Mouse (Mus musculus) adrenal gland, postnatal 25 days (tissue): Measurements from ENCODE around the gene Pllp. TPM values are rescaled to one million over a fixed set of nuclear protein-coding genes. Genes with fewer than 3 reads are reported as not detected.

Source experiments
- DNase-seq: peaks from one replicate; pipeline ENCODE4 v3.0.0; 2021; ENCODE audit warnings: mixed read lengths
- total RNA-seq: library from RNA; stranded (reverse); gene quantifications from 2 replicates; pipeline ENCODE4 v1.2.3, GENCODE M21; 2021

Gene Pllp
- total RNA-seq, 1 experiment from 2014 or later = 0.67 TPM

DNA sequence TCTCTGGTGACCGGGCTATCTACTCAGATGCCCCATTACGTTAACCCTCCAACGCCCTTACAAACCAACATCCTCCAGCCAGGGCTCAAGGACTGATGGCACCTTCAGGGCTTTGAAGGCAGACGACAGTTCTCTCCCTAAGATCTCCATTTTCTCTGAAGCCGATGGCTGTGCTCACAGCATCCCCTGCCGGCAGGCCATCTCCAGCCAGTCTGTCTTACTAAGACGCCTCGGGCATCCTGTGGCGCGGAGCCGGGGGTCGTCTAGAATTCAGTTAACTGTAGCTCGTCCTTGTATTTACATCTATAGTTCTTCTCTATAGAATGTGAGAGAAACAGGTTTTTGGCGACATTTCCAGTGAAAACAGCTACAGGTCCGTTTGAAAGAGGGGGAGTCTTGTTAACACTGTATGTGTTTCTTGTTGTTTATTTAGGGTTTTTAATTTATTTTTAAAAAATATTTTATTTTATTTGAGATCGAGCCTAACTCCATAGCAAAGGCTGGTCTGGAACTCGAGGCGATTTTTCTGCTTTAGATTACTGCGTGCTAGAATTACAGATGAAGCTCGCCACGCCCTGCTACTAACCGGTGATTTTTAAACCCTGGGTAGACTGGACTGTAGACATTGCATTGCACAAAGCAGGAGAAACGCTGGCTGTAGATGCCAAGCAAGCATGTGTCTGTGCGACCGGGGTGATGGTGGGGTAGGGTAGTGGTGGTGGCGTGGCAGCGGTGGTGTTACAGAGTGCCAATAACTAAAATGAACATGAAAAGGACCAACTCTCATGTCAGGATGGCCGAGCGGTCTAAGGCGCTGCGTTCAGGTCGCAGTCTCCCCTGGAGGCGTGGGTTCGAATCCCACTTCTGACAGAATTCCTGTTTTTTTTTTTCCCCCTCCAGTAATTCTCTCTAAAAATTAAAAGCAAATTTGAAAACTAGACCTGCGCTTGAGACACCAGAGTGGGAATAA is 7.1 kb upstream of the Pllp start:
- peak; percentile 80 for DNase-seq

DNA sequence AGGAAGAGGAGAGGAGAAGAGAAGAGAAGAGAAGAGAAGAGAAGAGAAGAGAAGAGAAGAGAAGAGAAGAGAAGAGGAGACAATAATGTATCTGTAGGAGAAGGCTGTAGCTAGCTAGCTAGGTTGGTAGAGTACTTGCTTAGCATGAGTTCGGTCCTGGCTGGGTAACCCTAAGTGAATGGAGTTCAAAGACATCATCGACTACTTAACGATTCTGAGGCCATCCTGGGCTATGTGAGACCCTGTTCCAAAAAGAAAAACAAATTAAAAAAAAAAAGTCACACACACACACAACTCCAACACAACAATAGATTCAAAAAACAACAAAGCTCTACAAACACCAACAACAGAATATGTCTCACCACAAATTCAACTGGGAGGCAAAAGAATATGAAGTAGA is 6.1 kb upstream of the Pllp start:
- no peak for DNase-seq

DNA sequence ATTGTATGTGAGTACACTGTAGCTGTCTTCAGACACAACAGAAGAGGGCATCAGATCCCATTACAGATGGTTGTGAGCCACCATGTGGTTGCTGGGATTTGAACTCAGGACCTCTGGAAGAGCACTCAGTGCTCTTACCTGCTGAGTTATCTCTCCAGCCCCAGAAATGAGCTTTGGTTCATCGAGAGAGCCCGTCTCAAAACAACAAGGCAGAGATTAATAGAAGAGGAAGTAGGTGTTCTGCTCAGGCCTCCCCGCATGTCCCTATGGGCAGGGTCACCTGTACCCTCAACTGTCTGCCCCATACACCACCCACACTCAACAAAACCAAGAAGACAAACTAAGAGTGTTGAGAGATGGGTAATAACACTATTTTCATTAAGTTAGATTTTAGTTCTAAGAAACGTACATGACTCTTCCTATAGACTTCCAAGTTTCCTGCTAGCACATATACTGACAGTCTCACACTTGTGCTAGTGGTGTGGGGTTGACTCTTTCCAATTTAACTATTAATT is 4.4 kb upstream of the Pllp start:
- DNase-seq = no peak

GRCm38 (mm10) chr8:94699366-94699765 is 3.3 kb upstream of the Pllp start:
- no peak for DNase-seq

- DNase-seq = no peak
Observed at GRCm38 (mm10) chr8:94697956-94698355, 1.9 kb upstream of the Pllp start.

DNA sequence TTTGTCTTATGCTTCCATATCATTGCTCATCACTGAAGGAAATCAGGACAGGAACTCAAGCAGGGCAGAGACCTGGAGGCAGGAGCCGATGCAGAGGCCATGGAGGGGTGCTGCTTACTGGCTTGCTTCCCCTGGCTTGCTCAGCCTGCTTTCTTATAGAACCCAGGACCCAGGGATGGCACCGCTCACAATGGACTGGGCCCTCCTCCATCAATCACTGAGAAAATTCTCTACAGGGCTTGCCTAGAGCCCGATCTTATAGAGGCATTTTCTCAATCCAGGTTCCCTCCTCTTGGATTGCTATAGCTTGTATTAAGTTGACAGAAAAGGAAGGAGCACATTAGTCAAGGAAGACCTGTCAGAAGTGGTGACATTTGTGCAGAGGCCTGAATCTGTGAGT is 488 bp upstream of the Pllp start:
- DNase-seq = no peak

DNA sequence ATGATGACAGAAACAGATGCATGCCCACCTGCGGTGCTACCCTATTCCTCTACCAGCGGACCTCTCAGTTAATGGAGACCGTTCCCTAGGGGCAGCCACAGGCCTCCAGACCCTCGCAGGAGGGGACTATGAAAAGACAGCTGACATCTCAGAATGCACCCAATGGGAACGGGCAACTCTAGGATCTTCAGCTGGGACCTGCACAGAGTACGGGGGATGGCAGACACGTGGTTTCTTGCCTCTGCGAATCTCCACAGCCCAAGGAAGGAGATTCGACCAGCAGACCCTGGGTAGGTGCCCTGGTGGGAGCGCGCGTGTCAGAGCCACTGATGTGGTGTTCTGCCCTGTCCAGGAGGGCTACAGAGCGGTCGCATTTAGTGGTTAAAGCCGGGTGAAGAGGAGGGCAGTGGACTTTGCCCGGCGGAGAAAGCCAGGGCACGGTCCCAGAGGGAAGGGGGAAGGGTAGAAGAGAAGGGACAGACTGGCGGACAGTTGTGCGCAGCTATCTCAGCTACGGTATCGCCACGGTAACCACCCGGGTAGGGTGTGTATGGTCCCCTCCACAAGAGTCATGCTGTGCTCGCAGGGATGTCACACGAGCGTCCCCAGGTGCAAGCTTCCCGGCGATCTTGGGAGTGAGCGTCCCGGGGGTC is 611 bp downstream of the Pllp start:
- DNase-seq = no peak

- DNase-seq = no peak
Observed at GRCm38 (mm10) chr8:94694701-94695100, 1.4 kb downstream of the Pllp start.

- DNase-seq = no peak
Observed at GRCm38 (mm10) chr8:94685953-94686352, 10.1 kb downstream of the Pllp start.

DNA sequence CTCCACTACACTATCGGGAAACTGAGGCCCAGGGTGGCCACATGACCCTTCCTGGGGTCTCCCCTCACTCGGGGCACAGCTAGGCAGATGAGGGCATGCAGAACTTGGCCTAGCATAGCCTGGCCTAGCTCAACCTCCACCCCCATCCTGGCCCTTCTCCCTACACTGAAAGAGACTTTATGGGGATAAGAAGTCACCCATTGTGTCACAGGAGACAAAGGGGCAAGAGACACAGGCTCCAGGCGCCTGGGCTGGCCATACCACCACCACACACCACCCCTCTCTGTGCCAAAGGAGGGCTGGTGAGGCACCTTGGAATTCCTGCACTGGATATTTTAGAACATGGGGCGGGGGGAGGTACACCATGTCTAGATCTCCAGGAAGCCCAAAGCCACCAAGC is 11.8 kb downstream of the Pllp start:
- no peak for DNase-seq

DNA sequence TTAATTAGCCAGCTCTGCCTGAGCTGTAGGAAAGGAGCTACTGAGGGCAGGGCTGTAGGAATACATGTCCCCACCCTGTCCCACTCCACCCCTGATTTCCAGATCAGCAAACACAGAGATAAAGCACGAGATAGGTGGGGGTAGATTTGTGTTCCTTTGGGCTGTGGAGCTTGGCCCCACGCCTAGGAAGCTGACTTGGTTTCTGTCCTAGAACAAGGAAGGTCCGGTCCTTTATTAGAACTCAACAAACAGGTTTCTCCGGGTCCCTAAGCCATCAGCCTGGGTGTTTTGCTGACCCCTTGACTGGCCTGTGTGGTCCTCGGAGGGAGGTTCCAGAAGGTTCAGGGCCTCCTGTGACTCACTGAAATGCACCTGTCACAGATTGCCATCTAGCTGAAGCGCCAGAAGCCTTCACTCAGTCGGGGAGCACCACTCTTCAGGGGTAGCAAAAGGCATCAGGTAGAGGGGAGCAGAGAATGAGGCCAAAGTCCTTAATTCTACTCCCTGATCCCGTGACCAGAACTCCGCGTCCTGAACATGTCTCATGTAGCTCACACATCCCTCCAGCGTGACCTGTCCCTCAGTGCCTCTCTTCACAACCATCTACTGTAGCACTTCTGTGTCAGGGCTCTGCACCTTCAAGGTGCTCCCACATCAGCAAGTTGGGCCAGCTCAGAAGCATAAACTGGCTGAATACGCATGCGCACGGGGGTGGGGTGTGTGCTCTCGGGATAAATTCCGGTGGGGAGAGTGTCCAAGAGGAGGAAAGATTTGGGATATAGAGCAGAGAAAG is 13.2 kb downstream of the Pllp start:
- no peak for DNase-seq

- DNase-seq = no peak
Observed at GRCm38 (mm10) chr8:94680414-94680813, 15.7 kb downstream of the Pllp start.

- DNase-seq = no peak
Observed at GRCm38 (mm10) chr8:94678582-94678981, 17.5 kb downstream of the Pllp start.

- no peak for DNase-seq
Observed at GRCm38 (mm10) chr8:94675923-94676322, 20.2 kb downstream of the Pllp start.

DNA sequence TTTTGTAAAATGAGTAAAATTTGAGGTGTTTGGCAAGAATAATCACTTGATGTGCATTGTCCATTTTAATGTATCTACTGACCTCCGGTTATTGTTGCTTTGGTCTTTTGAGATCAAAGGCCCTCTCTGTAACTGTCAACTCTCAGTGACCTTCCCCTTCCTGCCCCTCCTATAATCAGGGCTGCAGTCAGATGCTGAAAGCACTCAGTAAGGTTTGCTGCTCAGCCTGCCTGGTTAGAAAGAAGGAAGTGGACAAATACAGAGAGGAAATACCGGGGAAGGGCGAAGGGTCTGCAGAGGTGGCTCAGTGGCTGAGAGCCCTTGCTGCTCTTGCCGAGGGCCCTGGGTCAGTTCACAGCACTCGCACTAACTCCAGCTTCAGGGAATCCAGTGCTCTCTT is 21.7 kb downstream of the Pllp start:
- DNase-seq = no peak

DNA sequence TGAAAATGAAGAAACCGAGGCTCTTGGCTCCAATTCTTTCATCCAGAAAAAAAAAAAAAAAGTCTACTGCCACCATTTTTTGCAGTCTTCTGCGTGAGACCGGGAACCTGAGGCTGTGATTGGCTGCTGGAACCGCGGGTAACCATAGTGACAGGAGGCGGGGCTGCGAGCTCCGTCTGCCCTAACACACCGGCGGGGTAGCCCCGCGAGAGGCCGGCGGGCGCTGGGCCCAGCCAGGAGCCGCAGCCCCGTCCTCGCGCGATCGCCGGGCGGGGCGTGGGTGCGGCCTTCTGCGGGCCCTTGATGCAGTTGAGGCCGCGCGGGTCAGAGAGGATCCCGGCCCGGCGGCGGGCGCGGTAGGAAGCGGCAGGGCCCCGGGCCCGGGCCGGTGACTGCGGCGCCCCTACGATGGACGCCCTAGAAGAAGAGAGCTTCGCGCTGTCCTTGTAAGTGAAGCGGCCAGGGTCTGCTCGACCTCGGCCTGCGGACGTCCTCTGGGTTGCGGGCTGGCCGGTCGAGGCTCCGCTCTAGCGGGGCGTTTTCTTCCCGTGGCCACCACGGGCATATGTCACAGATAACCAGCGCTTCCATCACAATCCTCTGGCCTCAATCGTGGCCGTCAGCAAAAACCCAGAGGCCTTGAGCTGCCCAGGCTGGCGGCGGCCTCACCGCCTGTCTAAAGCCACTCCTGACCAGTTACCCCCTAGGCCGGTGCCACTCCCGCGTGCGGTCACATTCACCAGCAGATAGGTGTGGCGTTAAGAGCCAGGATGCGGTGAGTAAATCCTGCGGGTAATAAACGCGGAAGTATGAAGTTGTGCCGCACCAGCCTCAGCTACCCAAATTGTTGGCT is 29.4 kb downstream of the Pllp start, which contains the start of gene Arl2bp:
Gene Arl2bp, plus strand, starts transcription at position 145 of the 853 bp plus-strand sequence.
- DNase-seq = peak; percentile 95

- DNase-seq = no peak
Observed at GRCm38 (mm10) chr8:94664722-94665121, 31.4 kb downstream of the Pllp start.

- DNase-seq = no peak
Observed at GRCm38 (mm10) chr8:94660418-94660817, 35.7 kb downstream of the Pllp start.

GRCm38 (mm10) chr8:94658031-94658430 is 38.0 kb downstream of the Pllp start:
- DNase-seq = no peak

DNA sequence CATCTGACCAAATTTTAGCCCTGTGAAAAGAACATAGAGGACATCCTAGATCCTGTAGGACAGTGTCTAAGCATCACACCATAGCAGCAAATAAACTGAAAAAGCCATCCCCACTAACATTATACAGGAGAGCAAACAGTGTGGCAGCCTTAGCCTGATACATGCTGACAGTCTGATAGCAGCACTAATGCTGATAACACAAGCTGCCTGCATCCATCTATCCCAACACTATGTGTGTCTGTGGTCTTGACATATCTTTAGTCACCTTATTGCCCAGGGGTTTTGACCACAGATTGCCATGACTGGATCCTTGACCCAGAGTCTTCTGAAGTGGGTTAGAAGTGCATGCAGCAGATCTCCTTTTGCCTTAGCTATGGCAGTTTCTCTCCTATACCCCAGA is 41.1 kb downstream of the Pllp start:
- DNase-seq = no peak

- no peak for DNase-seq
Observed at GRCm38 (mm10) chr8:94652951-94653350, 43.1 kb downstream of the Pllp start.
